Mouse (Mus musculus) kidney, postnatal 0 days (tissue): ENCODE measurements around the gene Sipa1l1. TPM values are rescaled to one million over a fixed set of nuclear protein-coding genes. Genes with fewer than 3 reads are reported as not detected.

Experiments used
- ATAC-seq: fragments of 200-750 bp; cut with Nextera tagmentation; replicated peaks from 2 replicates; pipeline ENCODE4 v1.8.0; 2017; ENCODE audit warnings: low read depth, moderate number of reproducible peaks, moderate TSS enrichment, moderate library complexity; ENCODE audit not compliant: low FRiP score
- DNase-seq: peaks from one replicate; pipeline ENCODE4 v3.0.0-alpha.2; 2016; ENCODE audit warnings: low spot score
- H3K27ac ChIP-seq: fragments of 300-500 bp; sonication (generic); 2 replicates; pipeline ENCODE4 v1.5.1; 2014; ENCODE audit warnings: mild to moderate bottlenecking
- H3K27me3 ChIP-seq: fragments of 300-500 bp; sonication (generic); 2 replicates; pipeline ENCODE4 v1.6.1; 2014; ENCODE audit warnings: low read length, mixed read lengths; ENCODE audit not compliant: insufficient read depth
- H3K36me3 ChIP-seq: fragments of 300-500 bp; sonication (generic); 2 replicates; pipeline ENCODE4 v1.6.1; 2014; ENCODE audit warnings: low read length, mixed read lengths; ENCODE audit not compliant: insufficient read depth
- H3K4me1 ChIP-seq: fragments of 300-500 bp; sonication (generic); replicated peaks from 2 replicates; pipeline ENCODE4 v1.6.1; 2014; ENCODE audit warnings: antibody characterized with exemption, low read length, mixed read lengths; ENCODE audit not compliant: insufficient read depth
- H3K4me2 ChIP-seq: fragments of 300-500 bp; sonication (generic); 2 replicates; pipeline ENCODE4 v1.6.1; 2014; ENCODE audit warnings: mild to moderate bottlenecking, low read length, moderate library complexity, mixed read lengths
- H3K4me3 ChIP-seq: fragments of 300-500 bp; sonication (generic); replicated peaks from 2 replicates; pipeline ENCODE4 v1.5.1; 2014; ENCODE audit warnings: low read depth, low read length
- H3K9ac ChIP-seq: fragments of 300-500 bp; sonication (generic); 2 replicates; pipeline ENCODE4 v1.6.1; 2014; ENCODE audit warnings: low read depth, low read length
- H3K9me3 ChIP-seq: fragments of 300-500 bp; sonication (generic); replicated peaks from 2 replicates; pipeline ENCODE4 v1.6.1; 2016; ENCODE audit warnings: low read length, inconsistent platforms, mixed read lengths
- CTCF ChIP-seq: IDR thresholded peaks from 2 replicates; pipeline ENCODE4 v1.5.1; 2016; ENCODE audit warnings: antibody characterized with exemption, low read depth, mild to moderate bottlenecking, moderate library complexity
- WGBS: fragments of 180-500 bp; shearing (Covaris S2); extraction: QIAGEN DNeasy Blood & Tissue Kit; methylation state at CpG from one replicate; pipeline ENCODE4 v1.1.7; 2014; 5-methylcytosine and 5-hydroxymethylcytosine counted together
- polyA plus RNA-seq: library from polyadenylated mRNA; unstranded; fragments of >200 nt; fragmentation: Nextera tagmentation; extraction: Ambion mirVana; gene quantifications from 2 replicates; pipeline ENCODE4 v1.2.1, GENCODE M21; 2015

The Sipa1l1 gene
- polyA plus RNA-seq, 1 experiment from 2014 or later, result 17.3 TPM

GRCm38 (mm10) chr12:82394118-82394861 lies 225.2 kb downstream of the Sipa1l1 start:
- DNase-seq (peak; percentile 56), ATAC-seq (no peak)

GRCm38 (mm10) chr12:82395194-82395593 lies 226.1 kb downstream of the Sipa1l1 start:
- Histone ChIP-seq H3K27me3 (no peaks in the 10 kb centered on the region), H3K36me3 (0 out of 2 replicates have a peak, but pooled peaks cover 9% of the 10 kb centered on the region), H3K4me2 (no peak overlapping the region), H3K9me3 (no peaks in the 10 kb centered on the region), H3K4me3 (no peak overlapping the region), H3K9ac (no peak overlapping the region), H3K4me1 (no peaks in the 10 kb centered on the region; the same call in none of the 2 replicates), H3K27ac (no peak overlapping the region)
- no peak for DNase-seq
- WGBS, result 56% methylated on average over 4 of the region's 4 CpGs
- no peak for ATAC-seq
- TF ChIP-seq CTCF, result no peak

More at GRCm38 (mm10) chr12:82394118-82394861, 225.2 kb downstream of the Sipa1l1 start:
- WGBS, result 30% methylated on average over 8 of the region's 8 CpGs
- no peak overlapping the region for H3K9ac ChIP-seq
- no peaks in the 10 kb centered on the region for H3K9me3 ChIP-seq
- H3K4me1 ChIP-seq, result no peaks in the 10 kb centered on the region; the same call in 1 of the 2 replicates
- H3K4me3 ChIP-seq, result no peak overlapping the region
- 0 out of 2 replicates have a peak, but pooled peaks cover 1% of the 10 kb centered on the region for H3K36me3 ChIP-seq
- H3K27ac ChIP-seq, result no peak overlapping the region; the same call in 1 of the 2 replicates
- H3K4me2 ChIP-seq, result no peak overlapping the region
- H3K27me3 ChIP-seq, result no peaks in the 10 kb centered on the region
- TF ChIP-seq CTCF, result no peak

- Histone ChIP-seq H3K4me1 (no peaks in the 10 kb centered on the region; the same call in none of the 2 replicates), H3K4me3 (no peak overlapping the region), H3K36me3 (0 out of 2 replicates have a peak, but pooled peaks cover 10% of the 10 kb centered on the region), H3K9me3 (no peaks in the 10 kb centered on the region), H3K9ac (no peak overlapping the region), H3K27ac (peak overlapping the region; percentile 76), H3K27me3 (no peaks in the 10 kb centered on the region), H3K4me2 (no peak overlapping the region)
- DNase-seq, result peak; percentile 40
- ATAC-seq, result peak; percentile 51; the same call in 1 of the 2 replicates
- WGBS, result 60% methylated on average over 8 of the region's 8 CpGs
- peak; percentile 40 for TF ChIP-seq CTCF
Measured at GRCm38 (mm10) chr12:82397193-82397592, 228.1 kb downstream of the Sipa1l1 start.

GRCm38 (mm10) chr12:82397751-82398150 lies 228.6 kb downstream of the Sipa1l1 start:
- H3K4me2 ChIP-seq, result no peak overlapping the region

GRCm38 (mm10) chr12:82398926-82399325 lies 229.8 kb downstream of the Sipa1l1 start:
- no peak overlapping the region for H3K4me2 ChIP-seq
- peaks cover 16% of the 10 kb centered on the region; the same call in 1 of the 2 replicates for H3K36me3 ChIP-seq
- DNase-seq (no peak), ATAC-seq (0 out of 2 replicates have a peak, but pooled peaks have one; percentile 16)
- no peak overlapping the region for H3K9ac ChIP-seq
- no peaks in the 10 kb centered on the region for H3K27me3 ChIP-seq
- WGBS, result 79% methylated on average over 2 of the region's 2 CpGs
- H3K4me1 ChIP-seq, result no peaks in the 10 kb centered on the region; the same call in none of the 2 replicates
- no peak overlapping the region for H3K27ac ChIP-seq
- no peak overlapping the region for H3K4me3 ChIP-seq
- no peaks in the 10 kb centered on the region for H3K9me3 ChIP-seq
- TF ChIP-seq CTCF, result no peak

More at GRCm38 (mm10) chr12:82397751-82398150, 228.6 kb downstream of the Sipa1l1 start:
- H3K4me1 ChIP-seq, result no peaks in the 10 kb centered on the region; the same call in none of the 2 replicates
- peak; percentile 63 for DNase-seq
- H3K36me3 ChIP-seq, result peaks cover 10% of the 10 kb centered on the region; the same call in 1 of the 2 replicates
- peak; percentile 67 for ATAC-seq
- H3K27ac ChIP-seq, result peak overlapping the region; percentile 76
- no peak overlapping the region for H3K4me3 ChIP-seq
- no peaks in the 10 kb centered on the region for H3K27me3 ChIP-seq
- no peak overlapping the region for H3K9ac ChIP-seq
- H3K9me3 ChIP-seq, result no peaks in the 10 kb centered on the region
- 51% methylated on average over 9 of the region's 9 CpGs for WGBS
- no peak for TF ChIP-seq CTCF

- Histone ChIP-seq H3K27me3 (no peaks in the 10 kb centered on the region), H3K4me2 (no peak overlapping the region), H3K4me3 (no peak overlapping the region), H3K36me3 (peaks cover 19% of the 10 kb centered on the region; the same call in 1 of the 2 replicates), H3K9me3 (no peaks in the 10 kb centered on the region), H3K27ac (0 out of 2 replicates have a peak overlapping the region, but pooled peaks have one; percentile 25), H3K4me1 (no peaks in the 10 kb centered on the region; the same call in none of the 2 replicates), H3K9ac (no peak overlapping the region)
- ATAC-seq (no peak), DNase-seq (no peak)
- no peak for TF ChIP-seq CTCF
- WGBS, result 77% methylated on average over 6 of the region's 6 CpGs
Measured at GRCm38 (mm10) chr12:82399971-82400720, 231.0 kb downstream of the Sipa1l1 start.
